Mouse (Mus musculus) midbrain, embryonic 16.5 days (tissue): Measurements from ENCODE around the gene Gm21958. TPM values are rescaled to one million over a fixed set of nuclear protein-coding genes. Genes with fewer than 3 reads are reported as not detected.
A peak's percentile ranks its signal among the peaks of the same experiment; 100 is the strongest.

Experiments
- ATAC-seq: fragments of 200-750 bp; cut with Nextera tagmentation; 2 replicates; pipeline ENCODE4 v1.8.0; 2017; ENCODE audit warnings: moderate TSS enrichment
- H3K27ac ChIP-seq: fragments of 300-500 bp; sonication (generic); 2 replicates; pipeline ENCODE4 v1.5.1; 2014; ENCODE audit warnings: mild to moderate bottlenecking, low read length, mixed read lengths
- H3K27me3 ChIP-seq: fragments of 300-500 bp; sonication (generic); 2 replicates; pipeline ENCODE4 v1.6.1; 2014; ENCODE audit warnings: low read depth, low read length, mixed read lengths; ENCODE audit not compliant: control insufficient read depth, insufficient read depth
- H3K36me3 ChIP-seq: fragments of 300-500 bp; sonication (generic); 2 replicates; pipeline ENCODE4 v1.6.1; 2014; ENCODE audit warnings: mild to moderate bottlenecking, low read length, moderate library complexity, mixed read lengths; ENCODE audit not compliant: control insufficient read depth, insufficient read depth
- H3K4me1 ChIP-seq: fragments of 300-500 bp; sonication (generic); 2 replicates; pipeline ENCODE4 v1.6.1; 2014; ENCODE audit warnings: mild to moderate bottlenecking, low read length, mixed read lengths; ENCODE audit not compliant: control insufficient read depth, insufficient read depth
- H3K4me2 ChIP-seq: fragments of 300-500 bp; sonication (generic); 2 replicates; pipeline ENCODE4 v1.6.1; 2014; ENCODE audit warnings: mild to moderate bottlenecking, low read length, mixed read lengths
- H3K4me3 ChIP-seq: fragments of 300-500 bp; sonication (generic); 2 replicates; pipeline ENCODE4 v1.5.1; 2014; ENCODE audit warnings: low read depth, mild to moderate bottlenecking, low read length, moderate library complexity, mixed read lengths
- H3K9ac ChIP-seq: fragments of 300-500 bp; sonication (generic); 2 replicates; pipeline ENCODE4 v1.6.1; 2014; ENCODE audit warnings: low read depth, low read length, mixed read lengths
- H3K9me3 ChIP-seq: fragments of 300-500 bp; sonication (generic); replicated peaks from 2 replicates; pipeline ENCODE4 v1.6.1; 2014; ENCODE audit warnings: mild to moderate bottlenecking, low read length, mixed read lengths; ENCODE audit not compliant: control insufficient read depth, poor library complexity, severe bottlenecking
- WGBS: fragments of 180-500 bp; shearing (Covaris S2); extraction: QIAGEN DNeasy Blood & Tissue Kit; methylation state at CpG from one replicate; pipeline ENCODE4 v1.1.7; 2014; 5-methylcytosine and 5-hydroxymethylcytosine counted together
- polyA plus RNA-seq: library from polyadenylated mRNA; unstranded; fragments of >200 nt; fragmentation: Nextera tagmentation; extraction: Ambion mirVana; gene quantifications from 2 replicates; pipeline ENCODE4 v1.2.1, GENCODE M21; 2015

Gene Gm21958
- polyA plus RNA-seq, 1 experiment from 2014 or later, result 1.3 TPM

- H3K27me3 ChIP-seq, result no peaks in the 10 kb centered on the region
- no peaks in the 10 kb centered on the region for H3K4me1 ChIP-seq
- no peaks in the 10 kb centered on the region for H3K9me3 ChIP-seq
- H3K9ac ChIP-seq, result no peak overlapping the region
- no peak overlapping the region for H3K4me2 ChIP-seq
- no peak overlapping the region for H3K4me3 ChIP-seq
- H3K36me3 ChIP-seq, result peaks cover 80% of the 10 kb centered on the region
- 57% methylated on average over 5 of the region's 5 CpGs for WGBS
- H3K27ac ChIP-seq, result no peak overlapping the region
- ATAC-seq, result no peak
Observed at GRCm38 (mm10) chr3:54745799-54746198, 31.6 kb upstream of the Gm21958 start.

GRCm38 (mm10) chr3:54741965-54742364 is 27.8 kb upstream of the Gm21958 start:
- Histone ChIP-seq H3K27me3 (no peaks in the 10 kb centered on the region), H3K27ac (no peak overlapping the region), H3K4me1 (no peaks in the 10 kb centered on the region), H3K4me2 (no peak overlapping the region), H3K36me3 (peaks cover 51% of the 10 kb centered on the region), H3K9ac (no peak overlapping the region), H3K4me3 (no peak overlapping the region), H3K9me3 (no peaks in the 10 kb centered on the region)
- WGBS, result 98% methylated on average over 11 of the region's 11 CpGs
- ATAC-seq, result no peak

- H3K4me2 ChIP-seq, result no peak overlapping the region
- H3K27me3 ChIP-seq, result no peaks in the 10 kb centered on the region
- no peak for ATAC-seq
- H3K9ac ChIP-seq, result no peak overlapping the region
- peaks cover 13% of the 10 kb centered on the region for H3K4me1 ChIP-seq
- H3K27ac ChIP-seq, result no peak overlapping the region
- WGBS, result 98% methylated on average over 8 of the region's 8 CpGs
- H3K9me3 ChIP-seq, result no peaks in the 10 kb centered on the region
- peaks cover 16% of the 10 kb centered on the region for H3K36me3 ChIP-seq
- H3K4me3 ChIP-seq, result no peak overlapping the region
Observed at GRCm38 (mm10) chr3:54737317-54737716, 23.2 kb upstream of the Gm21958 start.

GRCm38 (mm10) chr3:54736101-54736927 is 22.2 kb upstream of the Gm21958 start:
- WGBS, result 54% methylated on average over 18 of the region's 18 CpGs
- H3K27ac ChIP-seq, result peak overlapping the region; percentile 98
- H3K9ac ChIP-seq, result peak overlapping the region; percentile 99
- H3K9me3 ChIP-seq, result no peaks in the 10 kb centered on the region
- no peaks in the 10 kb centered on the region for H3K27me3 ChIP-seq
- peaks cover 8% of the 10 kb centered on the region for H3K36me3 ChIP-seq
- H3K4me2 ChIP-seq, result peak overlapping the region; percentile 90
- H3K4me3 ChIP-seq, result peak overlapping the region; percentile 89
- peaks cover 13% of the 10 kb centered on the region for H3K4me1 ChIP-seq
- no peak for ATAC-seq

GRCm38 (mm10) chr3:54735247-54736046 is 21.3 kb upstream of the Gm21958 start, which contains the start of the genes Exosc8 and Alg5:
TSS of gene Exosc8 (minus strand) at chr3:54735393.
TSS of gene Alg5 (plus strand) at chr3:54735539.
- Histone ChIP-seq H3K9ac (peak within 1 kb of the TSS; percentile 99), H3K27ac (peak within 1 kb of the TSS; percentile 98), H3K4me1 (peaks cover 13% of the 10 kb centered on the region), H3K27me3 (no peaks in the 10 kb centered on the region), H3K9me3 (no peaks in the 10 kb centered on the region), H3K4me2 (peak within 1 kb of the TSS; percentile 90), H3K4me3 (peak within 1 kb of the TSS; percentile 89), H3K36me3 (peaks cover 6% of the 10 kb centered on the region; the same call in 1 of the 2 replicates)
- under 1% methylated on average over 63 of the region's 65 CpGs for WGBS
- ATAC-seq, result peak; percentile 95

GRCm38 (mm10) chr3:54734411-54735246 is 20.5 kb upstream of the Gm21958 start:
- Histone ChIP-seq H3K36me3 (peaks cover 12% of the 10 kb centered on the region), H3K9me3 (no peaks in the 10 kb centered on the region), H3K27me3 (no peaks in the 10 kb centered on the region), H3K27ac (peak overlapping the region; percentile 98), H3K9ac (peak overlapping the region; percentile 99), H3K4me2 (peak overlapping the region; percentile 90), H3K4me1 (peaks cover 13% of the 10 kb centered on the region), H3K4me3 (peak overlapping the region; percentile 89)
- WGBS, result under 1% methylated on average over 84 of the region's 84 CpGs
- peak; percentile 96 for ATAC-seq

- Histone ChIP-seq H3K36me3 (peaks cover 21% of the 10 kb centered on the region), H3K4me2 (no peak overlapping the region), H3K4me1 (peaks cover 13% of the 10 kb centered on the region), H3K9me3 (no peaks in the 10 kb centered on the region), H3K9ac (no peak overlapping the region), H3K4me3 (no peak overlapping the region), H3K27me3 (no peaks in the 10 kb centered on the region), H3K27ac (no peak overlapping the region)
- 95% methylated on average over 4 of the region's 4 CpGs for WGBS
- ATAC-seq, result no peak
Observed at GRCm38 (mm10) chr3:54732371-54732770, 18.2 kb upstream of the Gm21958 start.

GRCm38 (mm10) chr3:54731626-54732150 is 17.5 kb upstream of the Gm21958 start:
- H3K27ac ChIP-seq, result no peak overlapping the region
- H3K36me3 ChIP-seq, result peaks cover 25% of the 10 kb centered on the region
- peaks cover 13% of the 10 kb centered on the region for H3K4me1 ChIP-seq
- no peak for ATAC-seq
- WGBS, result 90% methylated on average over 8 of the region's 8 CpGs
- no peaks in the 10 kb centered on the region for H3K27me3 ChIP-seq
- no peak overlapping the region for H3K4me2 ChIP-seq
- H3K9me3 ChIP-seq, result no peaks in the 10 kb centered on the region
- no peak overlapping the region for H3K9ac ChIP-seq
- no peak overlapping the region for H3K4me3 ChIP-seq
